Mouse (Mus musculus): Measurements from ENCODE around the gene Dnase2b. TPM values are rescaled to one million over a fixed set of nuclear protein-coding genes. Genes with fewer than 3 reads are reported as not detected.

Dnase2b gene
- polyA plus RNA-seq (2017; shearing (Covaris generic)), result not detected

GRCm38 (mm10) chr3:146615496-146615895 is at the start of gene Dnase2b:
Gene Dnase2b, minus strand, starts transcription at chr3:146615596.

GRCm38 (mm10) chr3:146651217-146651616 is 35.8 kb upstream of the Dnase2b start, which contains the start of gene 4930503B20Rik:
Gene 4930503B20Rik, minus strand, starts transcription at chr3:146651317.

GRCm38 (mm10) chr3:146570148-146570782 is 45.1 kb downstream of the Dnase2b start, which contains the start of gene Uox:
Gene Uox, plus strand, starts transcription at chr3:146570426.

Other genes with a start within 250 kb of the Dnase2b start
- 0.78 TPM for gene Ssx2ip, start 211.0 kb downstream of the Dnase2b start, polyA plus RNA-seq (2017; shearing (Covaris generic))
- 9.3 TPM for gene Ctbs, start 165.8 kb downstream of the Dnase2b start, polyA plus RNA-seq (2017; shearing (Covaris generic))
- 7.1 TPM for gene Spata1, start 115.8 kb downstream of the Dnase2b start, polyA plus RNA-seq (2017; shearing (Covaris generic))
- 461 TPM for gene Gng5, start 115.8 kb downstream of the Dnase2b start, polyA plus RNA-seq (2017; shearing (Covaris generic))
- 85.0 TPM for gene Rpf1, start 94.2 kb downstream of the Dnase2b start, polyA plus RNA-seq (2017; shearing (Covaris generic))
- not detected for gene Uox, start 45.2 kb downstream of the Dnase2b start, polyA plus RNA-seq (2017; shearing (Covaris generic))
- not detected for gene 4930503B20Rik, start 35.7 kb upstream of the Dnase2b start, polyA plus RNA-seq (2017; shearing (Covaris generic))
- 0.99 TPM for gene Samd13, start 70.0 kb upstream of the Dnase2b start, polyA plus RNA-seq (2017; shearing (Covaris generic))
- 209 TPM for gene Prkacb, start 197.4 kb upstream of the Dnase2b start, polyA plus RNA-seq (2017; shearing (Covaris generic))
- not detected for gene Ttll7, start 236.8 kb upstream of the Dnase2b start, polyA plus RNA-seq (2017; shearing (Covaris generic))